Mouse (Mus musculus) limb, embryonic 10.5 days (tissue): ENCODE data around the gene Dpyd. TPM values are rescaled to one million over a fixed set of nuclear protein-coding genes. Genes with fewer than 3 reads are reported as not detected.

Experiments
- DNase-seq: peaks from one replicate; pipeline ENCODE4 v3.0.0-alpha.2; 2017; ENCODE audit warnings: low spot score
- H3K27ac ChIP-seq: fragments of 300-500 bp; sonication (generic); 2 replicates; pipeline ENCODE4 v1.5.1; 2016; ENCODE audit warnings: mild to moderate bottlenecking
- H3K27me3 ChIP-seq: fragments of 300-500 bp; sonication (generic); 2 replicates; pipeline ENCODE4 v1.6.1; 2016; ENCODE audit warnings: low read depth, mild to moderate bottlenecking; ENCODE audit not compliant: poor library complexity, severe bottlenecking
- H3K36me3 ChIP-seq: fragments of 300-500 bp; sonication (generic); 2 replicates; pipeline ENCODE4 v1.6.1; 2016; ENCODE audit warnings: mild to moderate bottlenecking, moderate library complexity
- H3K4me1 ChIP-seq: fragments of 300-500 bp; sonication (generic); 2 replicates; pipeline ENCODE4 v1.6.1; 2016
- H3K4me3 ChIP-seq: fragments of 300-500 bp; sonication (generic); 2 replicates; pipeline ENCODE4 v1.5.1; 2016; ENCODE audit warnings: mild to moderate bottlenecking, moderate library complexity
- H3K9me3 ChIP-seq: fragments of 300-500 bp; sonication (generic); replicated peaks from 2 replicates; pipeline ENCODE4 v1.6.1; 2016; ENCODE audit warnings: mild to moderate bottlenecking
- WGBS: fragments of 180-500 bp; shearing (Covaris S2); methylation state at CpG from one replicate; pipeline ENCODE4 v1.1.7; 2016; 5-methylcytosine and 5-hydroxymethylcytosine counted together
- polyA plus RNA-seq: library from polyadenylated mRNA; unstranded; fragments of >200 nt; fragmentation: Nextera tagmentation; extraction: Ambion mirVana; gene quantifications from 2 replicates; pipeline ENCODE4 v1.2.1, GENCODE M21; 2016

Dpyd gene
- polyA plus RNA-seq: 8.8 and 10.9 TPM in 2 replicates

- DNase-seq: peak; percentile 88
- peak within 1 kb of the TSS; percentile 86 for H3K27ac ChIP-seq
- WGBS: 5% methylated on average over 19 of the region's 19 CpGs
- H3K4me1 ChIP-seq: peaks cover 2% of the 10 kb centered on the region; the same call in 1 of the 2 replicates
- H3K4me3 ChIP-seq: peak within 1 kb of the TSS; percentile 67
- H3K9me3 ChIP-seq: no peaks in the 10 kb centered on the region
- no peaks in the 10 kb centered on the region for H3K27me3 ChIP-seq
- H3K36me3 ChIP-seq: no peaks in the 10 kb centered on the region
These were observed at the start of gene Dpyd for GRCm38 (mm10) chr3:118561554-118562310. Gene Dpyd (plus strand): TSS chr3:118562129.

- H3K27me3 ChIP-seq: no peaks in the 10 kb centered on the region
- DNase-seq: no peak
- no peak overlapping the region for H3K27ac ChIP-seq
- 50% methylated on average over 2 of the region's 2 CpGs for WGBS
- no peak overlapping the region for H3K4me3 ChIP-seq
- H3K36me3 ChIP-seq: no peaks in the 10 kb centered on the region
- no peaks in the 10 kb centered on the region for H3K9me3 ChIP-seq
- 0 out of 2 replicates have a peak, but pooled peaks cover 4% of the 10 kb centered on the region for H3K4me1 ChIP-seq
These were observed 24.3 kb upstream of the Dpyd start for GRCm38 (mm10) chr3:118537676-118538075.

DNA sequence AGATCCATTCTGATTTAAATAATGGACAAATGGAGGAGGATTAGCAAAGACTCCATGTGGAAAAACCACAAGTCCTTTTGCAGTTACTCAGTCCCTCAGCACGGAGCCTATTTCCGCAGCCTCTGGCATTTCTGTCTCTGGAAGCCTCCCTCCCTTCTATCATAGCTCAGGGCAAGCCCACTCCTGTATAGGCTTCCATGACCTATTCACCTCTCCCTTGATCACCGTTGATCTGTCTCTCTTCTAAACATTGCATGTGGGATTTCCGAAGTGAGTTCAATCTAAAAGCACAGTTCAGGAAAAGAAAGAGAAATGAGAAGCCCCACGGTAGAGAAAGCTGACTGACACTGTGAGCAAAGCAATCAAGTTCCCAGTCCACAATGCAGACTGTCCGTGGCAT is 20.2 kb upstream of the Dpyd start:
- Histone ChIP-seq H3K27ac (no peak overlapping the region), H3K4me3 (no peak overlapping the region), H3K27me3 (no peaks in the 10 kb centered on the region), H3K9me3 (no peaks in the 10 kb centered on the region), H3K4me1 (peaks cover 6% of the 10 kb centered on the region), H3K36me3 (no peaks in the 10 kb centered on the region)
- no peak for DNase-seq
- WGBS: 58% methylated on average over 6 of the region's 6 CpGs

GRCm38 (mm10) chr3:118547551-118548210 is 14.2 kb upstream of the Dpyd start:
- H3K4me1 ChIP-seq: peaks cover 25% of the 10 kb centered on the region
- H3K36me3 ChIP-seq: no peaks in the 10 kb centered on the region
- no peak for DNase-seq
- no peaks in the 10 kb centered on the region for H3K9me3 ChIP-seq
- WGBS: 32% methylated on average over 4 of the region's 4 CpGs
- H3K4me3 ChIP-seq: peak overlapping the region; percentile 15; the same call in 1 of the 2 replicates
- peak overlapping the region; percentile 53 for H3K27ac ChIP-seq
- no peaks in the 10 kb centered on the region for H3K27me3 ChIP-seq

DNA sequence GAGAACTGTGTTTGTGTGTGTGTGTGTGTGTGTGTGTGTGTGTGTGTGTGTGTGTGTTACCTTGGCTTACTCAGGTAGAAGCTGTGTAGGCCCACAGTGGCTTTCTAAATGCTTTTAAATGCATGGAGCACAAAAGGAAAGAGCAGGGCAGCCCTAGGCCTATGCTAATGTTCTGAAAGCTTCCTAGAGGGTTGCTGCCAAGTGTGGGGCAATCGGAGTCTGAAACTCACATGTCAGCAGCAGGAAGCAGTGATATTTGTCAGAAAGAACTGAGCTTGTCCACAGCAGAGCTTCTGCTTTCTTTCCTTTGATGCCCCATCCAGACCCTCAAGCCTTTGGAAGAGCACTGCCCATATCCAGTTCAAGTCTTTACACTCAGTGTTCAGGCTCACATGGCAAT is 4.3 kb upstream of the Dpyd start:
- Histone ChIP-seq H3K27me3 (no peaks in the 10 kb centered on the region), H3K4me1 (peaks cover 2% of the 10 kb centered on the region; the same call in 1 of the 2 replicates), H3K4me3 (no peak overlapping the region), H3K36me3 (no peaks in the 10 kb centered on the region), H3K9me3 (no peaks in the 10 kb centered on the region), H3K27ac (no peak overlapping the region)
- 71% methylated on average over 1 of the region's 1 CpGs for WGBS
- no peak for DNase-seq

DNA sequence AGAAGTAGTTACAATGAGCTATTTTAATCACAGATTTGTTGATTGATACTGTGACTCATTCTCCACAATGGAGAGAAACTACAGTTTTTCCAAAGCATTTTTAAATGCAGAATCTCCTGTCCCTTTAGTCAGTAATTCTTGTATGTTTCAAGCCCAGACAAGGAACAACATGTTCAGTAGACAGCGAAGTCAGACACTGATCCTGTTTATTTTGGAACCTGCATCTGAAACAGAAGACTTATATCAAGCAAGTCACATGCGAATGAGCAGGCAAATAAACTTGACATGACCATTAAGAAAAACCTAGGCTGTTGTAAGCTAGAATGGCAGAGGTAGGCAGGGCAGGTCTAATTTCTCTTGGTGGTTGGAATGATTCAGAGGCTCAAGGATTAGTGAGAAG is 2.0 kb upstream of the Dpyd start:
- no peaks in the 10 kb centered on the region for H3K27me3 ChIP-seq
- no peak for DNase-seq
- no peaks in the 10 kb centered on the region for H3K9me3 ChIP-seq
- H3K4me1 ChIP-seq: peaks cover 2% of the 10 kb centered on the region; the same call in 1 of the 2 replicates
- WGBS: 84% methylated on average over 2 of the region's 2 CpGs
- H3K4me3 ChIP-seq: no peak overlapping the region
- no peaks in the 10 kb centered on the region for H3K36me3 ChIP-seq
- no peak overlapping the region for H3K27ac ChIP-seq

DNA sequence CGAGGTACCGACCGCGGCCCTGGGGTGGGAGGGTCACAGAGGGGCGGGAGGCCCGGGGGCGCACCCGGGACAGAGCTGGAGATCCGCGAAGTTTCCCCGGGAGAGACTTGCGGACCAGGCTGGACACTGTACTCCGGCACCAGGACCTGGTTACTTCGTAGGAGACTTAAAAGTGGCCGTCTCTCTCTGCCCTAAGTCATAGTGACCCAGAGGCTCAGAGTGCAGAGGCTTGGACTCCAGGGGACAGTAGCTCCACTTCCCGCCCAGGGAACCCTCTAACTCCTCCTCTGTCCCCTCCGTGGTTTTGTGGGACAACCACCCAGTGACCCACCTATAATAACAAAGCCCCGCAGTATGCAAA is 362 bp downstream of the Dpyd start:
- no peak for DNase-seq
- H3K27me3 ChIP-seq: no peaks in the 10 kb centered on the region
- 0% methylated on average over 18 of the region's 18 CpGs for WGBS

GRCm38 (mm10) chr3:118566779-118567178 is 4.8 kb downstream of the Dpyd start:
- H3K36me3 ChIP-seq: no peaks in the 10 kb centered on the region
- peaks cover under 1% of the 10 kb centered on the region; the same call in 1 of the 2 replicates for H3K4me1 ChIP-seq
- no peak overlapping the region for H3K27ac ChIP-seq
- no peak overlapping the region for H3K4me3 ChIP-seq
- DNase-seq: no peak
- H3K9me3 ChIP-seq: no peaks in the 10 kb centered on the region
- no peaks in the 10 kb centered on the region for H3K27me3 ChIP-seq
- 81% methylated on average over 5 of the region's 5 CpGs for WGBS

More for the DNA sequence above, 362 bp downstream of the Dpyd start:
- H3K27ac ChIP-seq: peak overlapping the region; percentile 86
- peaks cover 2% of the 10 kb centered on the region; the same call in 1 of the 2 replicates for H3K4me1 ChIP-seq
- H3K4me3 ChIP-seq: peak overlapping the region; percentile 67
- no peaks in the 10 kb centered on the region for H3K36me3 ChIP-seq
- no peaks in the 10 kb centered on the region for H3K9me3 ChIP-seq

DNA sequence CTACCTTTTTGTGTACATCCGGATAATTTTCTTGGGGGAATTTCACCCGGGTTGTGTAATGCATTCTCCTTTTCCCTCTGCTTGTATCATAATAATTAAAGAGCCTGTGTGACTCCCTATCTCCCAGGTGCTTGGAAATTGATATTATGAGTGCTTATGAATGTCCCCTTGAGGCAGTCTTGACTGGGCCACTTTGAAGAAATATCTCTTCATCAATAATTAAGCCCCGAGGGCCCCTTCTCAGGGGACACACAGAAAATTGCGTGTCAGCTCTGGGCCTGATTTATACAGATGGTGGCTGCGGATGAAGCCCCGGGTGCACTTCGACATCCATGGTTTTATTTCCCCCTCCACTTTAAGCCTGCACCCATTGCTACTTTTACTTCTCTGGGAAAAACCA is 8.3 kb downstream of the Dpyd start:
- Histone ChIP-seq H3K4me1 (no peaks in the 10 kb centered on the region), H3K36me3 (no peaks in the 10 kb centered on the region), H3K4me3 (no peak overlapping the region), H3K27ac (no peak overlapping the region), H3K27me3 (no peaks in the 10 kb centered on the region), H3K9me3 (no peaks in the 10 kb centered on the region)
- DNase-seq: no peak
- 90% methylated on average over 7 of the region's 7 CpGs for WGBS

GRCm38 (mm10) chr3:118590559-118590958 is 28.6 kb downstream of the Dpyd start:
- no peak overlapping the region for H3K4me3 ChIP-seq
- no peaks in the 10 kb centered on the region for H3K9me3 ChIP-seq
- H3K36me3 ChIP-seq: no peaks in the 10 kb centered on the region
- H3K4me1 ChIP-seq: no peaks in the 10 kb centered on the region
- no peak for DNase-seq
- no peak overlapping the region for H3K27ac ChIP-seq
- WGBS: 88% methylated on average over 1 of the region's 1 CpGs
- no peaks in the 10 kb centered on the region for H3K27me3 ChIP-seq

DNA sequence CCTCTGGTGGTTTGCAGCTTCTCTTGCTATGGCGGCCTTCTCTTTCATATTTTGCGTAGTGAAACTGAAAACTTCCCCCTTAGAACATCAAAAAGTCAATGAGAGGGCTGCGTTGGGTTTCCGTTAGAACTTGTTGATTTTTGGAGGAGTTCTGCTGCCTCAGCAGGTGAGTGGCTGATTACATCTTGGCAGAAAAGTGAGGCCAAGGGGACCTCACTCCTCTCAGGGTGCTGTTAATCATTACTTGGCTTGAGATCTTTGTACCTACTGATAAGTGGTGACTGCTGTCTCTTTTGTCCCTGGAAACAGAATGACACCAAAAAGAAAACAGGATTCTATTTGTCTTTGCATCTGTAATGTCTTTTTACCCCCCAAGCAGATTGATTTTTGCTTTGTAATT is 32.9 kb downstream of the Dpyd start:
- WGBS: 93% methylated on average over 4 of the region's 4 CpGs

GRCm38 (mm10) chr3:118595693-118596092 is 33.8 kb downstream of the Dpyd start:
- WGBS: 94% methylated on average over 2 of the region's 2 CpGs
- Histone ChIP-seq H3K27me3 (no peaks in the 10 kb centered on the region), H3K9me3 (no peaks in the 10 kb centered on the region), H3K4me1 (no peaks in the 10 kb centered on the region), H3K36me3 (no peaks in the 10 kb centered on the region), H3K27ac (no peak overlapping the region), H3K4me3 (no peak overlapping the region)
- DNase-seq: no peak

More for the DNA sequence above, 32.9 kb downstream of the Dpyd start:
- Histone ChIP-seq H3K27ac (no peak overlapping the region), H3K4me1 (no peaks in the 10 kb centered on the region), H3K4me3 (no peak overlapping the region), H3K27me3 (no peaks in the 10 kb centered on the region), H3K9me3 (no peaks in the 10 kb centered on the region), H3K36me3 (no peaks in the 10 kb centered on the region)
- DNase-seq: no peak
